In the genomic region with DNA sequence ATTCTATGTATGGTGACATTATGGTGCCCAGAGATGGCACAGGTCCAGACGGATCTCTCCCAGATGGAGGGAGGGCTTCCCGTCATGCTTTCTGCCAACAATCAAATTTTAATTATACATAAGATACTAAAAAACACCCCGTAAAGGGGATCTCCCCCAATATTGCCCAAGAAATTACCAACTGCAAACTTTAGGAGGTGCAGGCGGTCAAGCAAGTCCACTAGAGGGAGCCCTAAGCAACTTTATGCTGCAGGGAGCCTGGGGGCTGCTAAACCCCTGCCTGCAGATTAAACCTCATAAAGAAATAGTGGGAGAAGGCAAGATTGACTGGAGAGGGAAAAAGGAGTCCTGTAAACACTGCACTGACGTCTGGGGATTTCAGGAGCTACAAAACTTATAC, we compare ENCODE assay signal across 1 mouse cellular context.
TF ChIP-seq lines count a peak whose summit lies in the region.

No protein-coding gene starts in this region.

TF ChIP-seq in MEL, 35 proteins besides CTCF, POLR2A, EP300 and RAD21 (continued from another document):
- TF ChIP-seq SMC3 (IDR thresholded peaks at IDR 0.05; ENCODE audit: low read depth, low read length) (peak; percentile 84), ZC3H11A (IDR thresholded peaks at IDR 0.05; ENCODE audit: low read depth, low read length) (peak; percentile 66)
